Mouse (Mus musculus) kidney, postnatal 0 days (tissue): ENCODE measurements at regions not wholly inside any gene's neighbourhood (a gene's known extent, or its start where the extent isn't known, plus 50 kb on each side); places are given as distances from the start of the nearest gene placed in this dataset.
"Not testable (repeated sequence)": the region's sequence is repeated elsewhere in the genome, so short reads cannot be mapped to it uniquely, and the experiment has no call there.

ENCODE experiments used
- ATAC-seq: fragments of 200-750 bp; cut with Nextera tagmentation; replicated peaks from 2 replicates; pipeline ENCODE4 v1.8.0; 2017; ENCODE audit warnings: low read depth, moderate number of reproducible peaks, moderate TSS enrichment, moderate library complexity; ENCODE audit not compliant: low FRiP score
- DNase-seq: peaks from one replicate; pipeline ENCODE4 v3.0.0-alpha.2; 2016; ENCODE audit warnings: low spot score
- H3K27ac ChIP-seq: fragments of 300-500 bp; sonication (generic); 2 replicates; pipeline ENCODE4 v1.5.1; 2014; ENCODE audit warnings: mild to moderate bottlenecking
- H3K27me3 ChIP-seq: fragments of 300-500 bp; sonication (generic); 2 replicates; pipeline ENCODE4 v1.6.1; 2014; ENCODE audit warnings: low read length, mixed read lengths; ENCODE audit not compliant: insufficient read depth
- H3K36me3 ChIP-seq: fragments of 300-500 bp; sonication (generic); 2 replicates; pipeline ENCODE4 v1.6.1; 2014; ENCODE audit warnings: low read length, mixed read lengths; ENCODE audit not compliant: insufficient read depth
- H3K4me1 ChIP-seq: fragments of 300-500 bp; sonication (generic); replicated peaks from 2 replicates; pipeline ENCODE4 v1.6.1; 2014; ENCODE audit warnings: antibody characterized with exemption, low read length, mixed read lengths; ENCODE audit not compliant: insufficient read depth
- H3K4me2 ChIP-seq: fragments of 300-500 bp; sonication (generic); 2 replicates; pipeline ENCODE4 v1.6.1; 2014; ENCODE audit warnings: mild to moderate bottlenecking, low read length, moderate library complexity, mixed read lengths
- H3K4me3 ChIP-seq: fragments of 300-500 bp; sonication (generic); replicated peaks from 2 replicates; pipeline ENCODE4 v1.5.1; 2014; ENCODE audit warnings: low read depth, low read length
- H3K9ac ChIP-seq: fragments of 300-500 bp; sonication (generic); 2 replicates; pipeline ENCODE4 v1.6.1; 2014; ENCODE audit warnings: low read depth, low read length
- H3K9me3 ChIP-seq: fragments of 300-500 bp; sonication (generic); replicated peaks from 2 replicates; pipeline ENCODE4 v1.6.1; 2016; ENCODE audit warnings: low read length, inconsistent platforms, mixed read lengths
- CTCF ChIP-seq: IDR thresholded peaks from 2 replicates; pipeline ENCODE4 v1.5.1; 2016; ENCODE audit warnings: antibody characterized with exemption, low read depth, mild to moderate bottlenecking, moderate library complexity
- WGBS: fragments of 180-500 bp; shearing (Covaris S2); extraction: QIAGEN DNeasy Blood & Tissue Kit; methylation state at CpG from one replicate; pipeline ENCODE4 v1.1.7; 2014; 5-methylcytosine and 5-hydroxymethylcytosine counted together

GRCm38 (mm10) chr1:64463715-64464290 lies 68.6 kb upstream of the Creb1 start:
- no peak for DNase-seq
- 46% methylated on average over 5 of the region's 5 CpGs for WGBS
- no peaks in the 10 kb centered on the region for H3K36me3 ChIP-seq

GRCm38 (mm10) chr1:64461616-64462015 lies 70.8 kb upstream of the Creb1 start:
- H3K4me3 ChIP-seq, ATAC-seq, H3K4me2 ChIP-seq, H3K27ac ChIP-seq, H3K9me3 ChIP-seq, H3K36me3 ChIP-seq, H3K4me1 ChIP-seq, H3K27me3 ChIP-seq, DNase-seq, H3K9ac ChIP-seq: not testable (repeated sequence)
- 93% methylated on average over 6 of the region's 6 CpGs for whole genome bisulfite sequencing

More at GRCm38 (mm10) chr1:64463715-64464290, 68.6 kb upstream of the Creb1 start:
- ATAC-seq, result no peak
- no peak for TF ChIP-seq CTCF
- Histone ChIP-seq H3K9me3 (no peaks in the 10 kb centered on the region), H3K27ac (no peak overlapping the region), H3K4me1 (no peaks in the 10 kb centered on the region), H3K4me2 (no peak overlapping the region), H3K9ac (no peak overlapping the region), H3K27me3 (no peaks in the 10 kb centered on the region), H3K4me3 (no peak overlapping the region)

- TF ChIP-seq CTCF, result no peak
- ATAC-seq, result no peak
- H3K4me2 ChIP-seq, result no peak overlapping the region
- no peaks in the 10 kb centered on the region for H3K9me3 ChIP-seq
- no peak overlapping the region for H3K4me3 ChIP-seq
- H3K4me1 ChIP-seq, result no peaks in the 10 kb centered on the region
- no peak overlapping the region for H3K9ac ChIP-seq
- DNase-seq, result no peak
- 82% methylated on average over 5 of the region's 5 CpGs for WGBS
- H3K27me3 ChIP-seq, result no peaks in the 10 kb centered on the region
- H3K27ac ChIP-seq, result no peak overlapping the region
- no peaks in the 10 kb centered on the region for H3K36me3 ChIP-seq
Observed at GRCm38 (mm10) chr1:64457872-64458271, 74.6 kb upstream of the Creb1 start.

GRCm38 (mm10) chr1:64449141-64449540 lies 83.3 kb upstream of the Creb1 start:
- H3K9me3 ChIP-seq, result no peaks in the 10 kb centered on the region
- H3K9ac ChIP-seq, result no peak overlapping the region
- no peak overlapping the region for H3K4me2 ChIP-seq
- H3K4me1 ChIP-seq, result no peaks in the 10 kb centered on the region
- DNase-seq (no peak), ATAC-seq (no peak)
- no peaks in the 10 kb centered on the region for H3K36me3 ChIP-seq
- WGBS, result 69% methylated on average over 3 of the region's 3 CpGs
- no peaks in the 10 kb centered on the region for H3K27me3 ChIP-seq
- no peak for TF ChIP-seq CTCF
- H3K4me3 ChIP-seq, result no peak overlapping the region
- no peak overlapping the region for H3K27ac ChIP-seq

GRCm38 (mm10) chr1:64448090-64448489 lies 84.4 kb upstream of the Creb1 start:
- no peak overlapping the region for H3K9ac ChIP-seq
- WGBS, result 1% methylated on average over 5 of the region's 5 CpGs

GRCm38 (mm10) chr1:64446492-64446891 lies 86.0 kb upstream of the Creb1 start:
- no peak overlapping the region for H3K4me2 ChIP-seq
- WGBS, result 63% methylated on average over 4 of the region's 4 CpGs
- H3K27ac ChIP-seq, result no peak overlapping the region
- no peaks in the 10 kb centered on the region for H3K4me1 ChIP-seq
- H3K9me3 ChIP-seq, result no peaks in the 10 kb centered on the region
- no peak for TF ChIP-seq CTCF
- no peak overlapping the region for H3K9ac ChIP-seq
- ATAC-seq, result no peak
- H3K27me3 ChIP-seq, result no peaks in the 10 kb centered on the region
- no peak overlapping the region for H3K4me3 ChIP-seq
- no peaks in the 10 kb centered on the region for H3K36me3 ChIP-seq
- no peak for DNase-seq

More at GRCm38 (mm10) chr1:64448090-64448489, 84.4 kb upstream of the Creb1 start:
- no peaks in the 10 kb centered on the region for H3K4me1 ChIP-seq
- H3K4me3 ChIP-seq, result no peak overlapping the region
- TF ChIP-seq CTCF, result peak; percentile 93
- H3K4me2 ChIP-seq, result no peak overlapping the region
- ATAC-seq (no peak), DNase-seq (peak; percentile 78)
- no peaks in the 10 kb centered on the region for H3K9me3 ChIP-seq
- no peaks in the 10 kb centered on the region for H3K36me3 ChIP-seq
- H3K27ac ChIP-seq, result no peak overlapping the region
- no peaks in the 10 kb centered on the region for H3K27me3 ChIP-seq

GRCm38 (mm10) chr1:64445919-64446318 lies 86.5 kb upstream of the Creb1 start:
- Histone ChIP-seq H3K27ac (no peak overlapping the region), H3K9me3 (no peaks in the 10 kb centered on the region), H3K4me1 (no peaks in the 10 kb centered on the region), H3K36me3 (no peaks in the 10 kb centered on the region), H3K9ac (no peak overlapping the region), H3K27me3 (no peaks in the 10 kb centered on the region), H3K4me3 (no peak overlapping the region), H3K4me2 (no peak overlapping the region)
- ATAC-seq, result peak; percentile 79; the same call in 1 of the 2 replicates
- WGBS, result 3% methylated on average over 13 of the region's 13 CpGs
- peak; percentile 90 for DNase-seq
- TF ChIP-seq CTCF, result peak; percentile 86
